Mouse (Mus musculus) midbrain, embryonic 16.5 days (tissue): ENCODE measurements around the gene Ddah1. TPM values are rescaled to one million over a fixed set of nuclear protein-coding genes. Genes with fewer than 3 reads are reported as not detected.

Experiments
- ATAC-seq: fragments of 200-750 bp; cut with Nextera tagmentation; 2 replicates; pipeline ENCODE4 v1.8.0; 2017; ENCODE audit warnings: moderate TSS enrichment
- H3K27ac ChIP-seq: fragments of 300-500 bp; sonication (generic); 2 replicates; pipeline ENCODE4 v1.5.1; 2014; ENCODE audit warnings: mild to moderate bottlenecking, low read length, mixed read lengths
- H3K27me3 ChIP-seq: fragments of 300-500 bp; sonication (generic); 2 replicates; pipeline ENCODE4 v1.6.1; 2014; ENCODE audit warnings: low read depth, low read length, mixed read lengths; ENCODE audit not compliant: control insufficient read depth, insufficient read depth
- H3K36me3 ChIP-seq: fragments of 300-500 bp; sonication (generic); 2 replicates; pipeline ENCODE4 v1.6.1; 2014; ENCODE audit warnings: mild to moderate bottlenecking, low read length, moderate library complexity, mixed read lengths; ENCODE audit not compliant: control insufficient read depth, insufficient read depth
- H3K4me1 ChIP-seq: fragments of 300-500 bp; sonication (generic); 2 replicates; pipeline ENCODE4 v1.6.1; 2014; ENCODE audit warnings: mild to moderate bottlenecking, low read length, mixed read lengths; ENCODE audit not compliant: control insufficient read depth, insufficient read depth
- H3K4me2 ChIP-seq: fragments of 300-500 bp; sonication (generic); 2 replicates; pipeline ENCODE4 v1.6.1; 2014; ENCODE audit warnings: mild to moderate bottlenecking, low read length, mixed read lengths
- H3K4me3 ChIP-seq: fragments of 300-500 bp; sonication (generic); 2 replicates; pipeline ENCODE4 v1.5.1; 2014; ENCODE audit warnings: low read depth, mild to moderate bottlenecking, low read length, moderate library complexity, mixed read lengths
- H3K9ac ChIP-seq: fragments of 300-500 bp; sonication (generic); 2 replicates; pipeline ENCODE4 v1.6.1; 2014; ENCODE audit warnings: low read depth, low read length, mixed read lengths
- H3K9me3 ChIP-seq: fragments of 300-500 bp; sonication (generic); replicated peaks from 2 replicates; pipeline ENCODE4 v1.6.1; 2014; ENCODE audit warnings: mild to moderate bottlenecking, low read length, mixed read lengths; ENCODE audit not compliant: control insufficient read depth, poor library complexity, severe bottlenecking
- WGBS: fragments of 180-500 bp; shearing (Covaris S2); extraction: QIAGEN DNeasy Blood & Tissue Kit; methylation state at CpG from one replicate; pipeline ENCODE4 v1.1.7; 2014; 5-methylcytosine and 5-hydroxymethylcytosine counted together
- polyA plus RNA-seq: library from polyadenylated mRNA; unstranded; fragments of >200 nt; fragmentation: Nextera tagmentation; extraction: Ambion mirVana; gene quantifications from 2 replicates; pipeline ENCODE4 v1.2.1, GENCODE M21; 2015

The Ddah1 gene
- polyA plus RNA-seq, 1 experiment from 2014 or later: 166 TPM

GRCm38 (mm10) chr3:145790709-145791108, 32.2 kb downstream of the Ddah1 start:
- Histone ChIP-seq H3K9me3 (no peaks in the 10 kb centered on the region), H3K27ac (no peak overlapping the region), H3K9ac (no peak overlapping the region), H3K4me1 (no peaks in the 10 kb centered on the region), H3K4me3 (no peak overlapping the region), H3K4me2 (no peak overlapping the region), H3K36me3 (no peaks in the 10 kb centered on the region), H3K27me3 (no peaks in the 10 kb centered on the region)
- 91% methylated on average over 4 of the region's 4 CpGs for WGBS
- ATAC-seq: no peak

DNA sequence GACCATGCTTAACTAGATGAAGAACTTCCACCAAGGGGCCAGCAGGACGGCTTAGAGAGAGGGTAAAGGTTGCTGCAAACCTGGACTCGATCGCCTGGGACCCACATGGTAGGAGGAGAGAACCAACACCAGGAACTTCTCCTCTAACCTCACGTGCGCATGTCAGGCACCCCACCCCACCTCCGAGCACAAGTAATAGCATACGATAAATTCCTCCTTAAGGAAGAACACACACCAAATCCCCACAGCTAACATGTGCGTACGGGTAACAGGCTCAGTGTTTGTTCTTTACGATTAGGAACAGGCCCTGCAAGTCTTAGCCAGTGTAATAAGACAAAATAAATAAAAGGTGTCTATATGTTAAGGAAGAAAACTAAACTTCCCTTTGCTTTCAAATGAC, 35.9 kb downstream of the Ddah1 start:
- no peak for ATAC-seq
- Histone ChIP-seq H3K36me3 (no peaks in the 10 kb centered on the region), H3K9me3 (no peaks in the 10 kb centered on the region), H3K9ac (no peak overlapping the region), H3K4me3 (no peak overlapping the region), H3K4me2 (no peak overlapping the region), H3K27me3 (no peaks in the 10 kb centered on the region), H3K27ac (no peak overlapping the region), H3K4me1 (peaks cover 2% of the 10 kb centered on the region; the same call in 1 of the 2 replicates)
- 93% methylated on average over 10 of the region's 10 CpGs for WGBS

DNA sequence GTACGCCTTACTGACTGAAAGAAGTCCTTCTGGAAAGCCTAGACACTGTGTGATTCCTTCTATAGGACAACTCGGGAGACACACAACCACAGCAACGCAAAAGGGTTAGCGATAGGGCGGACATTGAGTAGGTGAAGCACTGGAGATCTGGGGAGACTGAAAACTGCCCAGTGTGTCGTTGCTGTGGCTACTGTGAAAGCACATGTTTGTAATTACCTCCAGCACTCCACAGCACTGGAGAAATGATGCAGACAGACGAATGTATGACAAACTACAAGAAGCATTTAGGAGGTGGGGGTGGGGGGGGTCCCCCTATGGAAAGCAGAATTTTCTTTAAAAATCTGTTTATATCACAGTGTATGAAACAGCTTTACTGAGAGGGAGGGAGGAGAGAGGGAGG, 37.4 kb downstream of the Ddah1 start:
- Histone ChIP-seq H3K9me3 (no peaks in the 10 kb centered on the region), H3K36me3 (no peaks in the 10 kb centered on the region), H3K4me2 (no peak overlapping the region), H3K27ac (no peak overlapping the region), H3K9ac (no peak overlapping the region), H3K27me3 (no peaks in the 10 kb centered on the region), H3K4me3 (no peak overlapping the region), H3K4me1 (peaks cover 2% of the 10 kb centered on the region; the same call in 1 of the 2 replicates)
- WGBS: 81% methylated on average over 7 of the region's 7 CpGs
- no peak for ATAC-seq

GRCm38 (mm10) chr3:145798042-145798441, 39.6 kb downstream of the Ddah1 start:
- Histone ChIP-seq H3K27me3 (no peaks in the 10 kb centered on the region), H3K27ac (0 out of 2 replicates have a peak overlapping the region, but pooled peaks have one; percentile 11), H3K4me3 (no peak overlapping the region), H3K9ac (no peak overlapping the region), H3K9me3 (no peaks in the 10 kb centered on the region), H3K4me1 (peaks cover 2% of the 10 kb centered on the region; the same call in 1 of the 2 replicates), H3K36me3 (no peaks in the 10 kb centered on the region), H3K4me2 (no peak overlapping the region)
- WGBS: 88% methylated on average over 10 of the region's 10 CpGs
- no peak for ATAC-seq

- no peaks in the 10 kb centered on the region for H3K36me3 ChIP-seq
- H3K9me3 ChIP-seq: no peaks in the 10 kb centered on the region
- H3K4me3 ChIP-seq: no peak overlapping the region
- WGBS: 72% methylated on average over 6 of the region's 6 CpGs
- no peak overlapping the region for H3K9ac ChIP-seq
- H3K27ac ChIP-seq: no peak overlapping the region
- no peak overlapping the region for H3K4me2 ChIP-seq
- ATAC-seq: 0 out of 2 replicates have a peak, but pooled peaks have one; percentile 28
- peaks cover 2% of the 10 kb centered on the region; the same call in 1 of the 2 replicates for H3K4me1 ChIP-seq
- H3K27me3 ChIP-seq: no peaks in the 10 kb centered on the region
Measured at GRCm38 (mm10) chr3:145798751-145799188, 40.3 kb downstream of the Ddah1 start.

DNA sequence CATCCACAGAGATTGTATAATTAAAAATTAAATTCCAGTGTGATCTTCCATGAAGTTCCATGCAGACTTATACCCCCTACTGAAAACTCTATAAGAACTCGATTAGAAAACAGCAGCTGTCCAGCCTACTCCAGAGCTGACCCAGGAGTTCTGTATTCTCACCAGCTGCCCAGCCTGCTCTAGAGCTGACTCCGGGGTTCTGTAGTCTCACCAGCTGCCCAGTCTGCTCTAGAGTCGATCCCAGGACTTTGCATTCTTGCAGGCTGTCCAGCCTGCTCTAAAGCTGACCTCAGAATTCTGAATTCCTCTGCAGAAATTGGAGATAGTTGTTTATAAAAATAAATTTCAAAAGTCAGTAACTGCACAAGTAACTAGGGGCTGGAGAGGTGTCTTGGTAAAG, 40.9 kb downstream of the Ddah1 start:
- Histone ChIP-seq H3K4me3 (no peak overlapping the region), H3K36me3 (no peaks in the 10 kb centered on the region), H3K9ac (no peak overlapping the region), H3K4me1 (peaks cover 2% of the 10 kb centered on the region; the same call in 1 of the 2 replicates), H3K4me2 (no peak overlapping the region), H3K27me3 (no peaks in the 10 kb centered on the region), H3K27ac (no peak overlapping the region), H3K9me3 (no peaks in the 10 kb centered on the region)
- WGBS: 73% methylated on average over 3 of the region's 3 CpGs
- ATAC-seq: no peak

DNA sequence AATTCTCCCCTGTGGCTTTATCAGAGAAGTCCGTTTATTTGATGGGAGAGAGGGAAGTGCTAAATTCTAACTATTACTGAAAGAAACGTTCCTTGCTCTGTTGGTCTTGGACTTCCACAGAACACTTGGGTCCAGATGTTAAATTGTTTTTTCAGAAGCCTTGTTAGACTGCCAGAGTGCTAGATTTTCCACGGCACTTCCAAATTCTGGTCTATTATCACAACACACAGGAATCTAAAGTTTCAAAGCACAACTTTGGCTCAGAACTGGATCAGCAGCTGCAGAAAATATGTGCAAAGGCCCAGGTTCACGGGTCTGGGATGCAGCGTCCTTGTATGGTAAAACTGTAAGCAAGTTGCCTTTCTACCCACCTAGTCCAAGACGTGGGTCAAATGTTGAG, 43.6 kb downstream of the Ddah1 start:
- Histone ChIP-seq H3K9ac (no peak overlapping the region), H3K36me3 (no peaks in the 10 kb centered on the region), H3K27me3 (no peaks in the 10 kb centered on the region), H3K4me1 (peaks cover 13% of the 10 kb centered on the region), H3K9me3 (no peaks in the 10 kb centered on the region), H3K27ac (no peak overlapping the region), H3K4me3 (no peak overlapping the region), H3K4me2 (no peak overlapping the region)
- ATAC-seq: no peak
- WGBS: 87% methylated on average over 6 of the region's 6 CpGs

DNA sequence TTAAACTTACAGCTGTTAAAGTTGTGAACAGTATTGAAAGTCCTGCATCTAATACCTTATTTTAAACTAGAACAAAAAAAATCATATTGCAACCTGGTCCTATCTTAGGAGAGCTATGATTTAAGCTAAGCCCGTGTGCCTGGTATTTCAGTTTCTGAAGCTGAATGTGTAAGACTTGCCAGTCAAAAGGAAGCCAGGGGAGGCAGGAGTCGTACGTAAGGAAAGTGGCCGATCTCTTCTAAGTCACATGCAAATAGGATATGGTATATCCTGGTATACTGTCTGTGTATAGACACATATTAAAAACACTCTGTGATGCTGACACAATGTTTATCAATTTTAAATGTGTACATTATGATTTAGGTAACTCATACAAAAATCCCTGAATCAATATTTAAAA, 47.4 kb downstream of the Ddah1 start:
- Histone ChIP-seq H3K9me3 (no peaks in the 10 kb centered on the region), H3K27me3 (no peaks in the 10 kb centered on the region), H3K4me1 (peaks cover 11% of the 10 kb centered on the region), H3K9ac (no peak overlapping the region), H3K4me3 (no peak overlapping the region), H3K27ac (no peak overlapping the region), H3K36me3 (no peaks in the 10 kb centered on the region), H3K4me2 (no peak overlapping the region)
- 14% methylated on average over 4 of the region's 4 CpGs for WGBS
- no peak for ATAC-seq

GRCm38 (mm10) chr3:145806502-145806901, 48.0 kb downstream of the Ddah1 start:
- ATAC-seq: 0 out of 2 replicates have a peak, but pooled peaks have one; percentile 53
- Histone ChIP-seq H3K9me3 (no peaks in the 10 kb centered on the region), H3K27ac (no peak overlapping the region), H3K4me1 (peaks cover 11% of the 10 kb centered on the region), H3K27me3 (no peaks in the 10 kb centered on the region), H3K4me3 (no peak overlapping the region), H3K9ac (no peak overlapping the region), H3K4me2 (peak overlapping the region; percentile 31; the same call in 1 of the 2 replicates), H3K36me3 (no peaks in the 10 kb centered on the region)
- WGBS: 4% methylated on average over 5 of the region's 5 CpGs
